Mouse (Mus musculus) bone marrow, adult 2 months (tissue): Measurements from ENCODE around the gene Gm38431. TPM values are rescaled to one million over a fixed set of nuclear protein-coding genes. Genes with fewer than 3 reads are reported as not detected.

ENCODE experiments used
- H3K27ac ChIP-seq: fragments of 200-500 bp; 2 replicates; pipeline ENCODE4 v1.5.1; 2012; ENCODE audit warnings: low read depth, mild to moderate bottlenecking, control low read depth, inconsistent platforms, low read length; ENCODE audit not compliant: control insufficient read depth, poor library complexity, insufficient read depth
- H3K4me1 ChIP-seq: fragments of 200-500 bp; 2 replicates; pipeline ENCODE4 v1.6.1; 2011; ENCODE audit warnings: low read length; ENCODE audit not compliant: control insufficient read depth, insufficient read depth
- H3K4me3 ChIP-seq: fragments of 200-500 bp; replicated peaks from 2 replicates; pipeline ENCODE3; 2011; ENCODE audit warnings: mild to moderate bottlenecking, low read depth, low read length, control low read depth; ENCODE audit not compliant: control insufficient read depth
- CTCF ChIP-seq: fragments of 200-500 bp; IDR thresholded peaks from 2 replicates; pipeline ENCODE4 v1.5.1; 2011; ENCODE audit warnings: low read length, control low read depth; ENCODE audit not compliant: control insufficient read depth, insufficient read depth
- POLR2A ChIP-seq: fragments of 200-500 bp; IDR thresholded peaks from 2 replicates; pipeline ENCODE4 v1.6.1; 2011; ENCODE audit warnings: low read depth, mild to moderate bottlenecking, control low read depth, low read length, borderline replicate concordance; ENCODE audit not compliant: control insufficient read depth
- WGBS: fragments of 180-500 bp; shearing (Covaris S2); methylation state at CpG from one replicate; pipeline ENCODE4 v1.1.7; 2018; 5-methylcytosine and 5-hydroxymethylcytosine counted together
- polyA plus RNA-seq: library from polyadenylated mRNA; stranded (reverse); fragments of >200 nt; gene quantifications from 2 replicates; pipeline ENCODE4 v1.2.4, GENCODE M21; 2011; ENCODE audit warnings: low replicate concordance; ENCODE audit not compliant: missing spikeins, insufficient read depth, insufficient read length

Gene Gm38431
- polyA plus RNA-seq, 1 experiment = 2.5 TPM

DNA sequence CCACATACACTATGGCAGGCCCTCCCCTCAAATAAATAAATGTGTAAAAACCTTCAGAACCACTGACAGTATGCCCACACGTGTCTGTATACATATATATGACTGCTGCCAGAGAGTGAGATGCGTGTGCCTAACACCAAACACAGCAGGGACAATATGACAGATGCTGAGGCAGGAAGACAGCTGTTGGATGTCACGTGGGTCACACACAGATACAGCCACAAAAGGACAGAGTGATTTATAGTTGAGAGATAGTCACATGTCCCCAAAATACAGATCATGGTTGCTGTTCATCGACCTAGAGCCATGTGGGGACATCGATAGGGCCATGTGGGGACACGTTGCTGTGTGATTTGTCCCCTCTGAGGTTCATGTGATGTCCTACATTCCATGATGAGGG is 25.3 kb upstream of the Gm38431 start:
- WGBS = 71% methylated on average over 6 of the region's 6 CpGs
- Histone ChIP-seq H3K27ac (no peak overlapping the region), H3K4me3 (no peak overlapping the region), H3K4me1 (no peaks in the 10 kb centered on the region)
- TF ChIP-seq CTCF (no peak), POLR2A (no peak)

DNA sequence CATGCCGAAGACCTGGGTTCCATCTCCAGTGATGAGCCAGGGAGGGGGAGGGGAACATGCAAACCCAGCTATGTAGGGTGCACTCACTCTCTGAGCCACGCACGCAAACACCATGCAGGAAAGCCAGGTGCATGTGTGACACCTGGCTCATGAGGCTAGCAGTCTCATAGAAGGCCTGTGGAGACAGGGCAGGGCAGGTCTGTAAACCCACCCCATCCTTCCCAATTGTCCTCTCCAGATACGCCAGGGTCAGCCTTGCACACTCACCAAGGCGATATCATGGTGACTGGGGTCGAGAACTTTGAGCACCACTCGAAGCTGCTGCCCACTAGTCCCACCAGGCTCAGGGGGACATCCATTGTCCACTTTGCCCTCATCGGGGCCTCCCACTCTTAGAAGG is 23.3 kb upstream of the Gm38431 start:
- H3K27ac ChIP-seq = no peak overlapping the region
- no peak overlapping the region for H3K4me3 ChIP-seq
- no peak for TF ChIP-seq POLR2A
- no peak for TF ChIP-seq CTCF
- 89% methylated on average over 8 of the region's 8 CpGs for WGBS
- H3K4me1 ChIP-seq = no peaks in the 10 kb centered on the region

DNA sequence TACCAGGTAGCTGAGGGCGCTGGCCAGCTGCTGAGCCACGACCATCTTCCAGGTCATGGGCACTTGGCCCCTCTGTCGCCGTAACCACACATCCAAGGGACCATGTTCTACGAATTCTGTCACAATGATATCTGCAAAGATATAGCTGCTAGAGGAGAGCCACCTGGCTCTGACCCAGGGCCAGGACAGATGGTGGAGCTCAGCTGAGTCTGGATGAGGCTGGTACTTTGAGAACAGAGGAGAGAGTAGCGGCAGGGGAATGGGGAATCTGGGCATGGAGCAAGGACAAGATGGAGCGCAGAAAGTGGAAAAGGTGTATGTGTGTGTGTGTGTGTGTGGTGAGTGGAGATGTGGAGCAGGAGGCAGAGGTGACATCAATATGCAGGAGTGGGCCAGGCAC is 22.4 kb upstream of the Gm38431 start:
- no peak overlapping the region for H3K4me3 ChIP-seq
- no peak for TF ChIP-seq CTCF
- no peak for TF ChIP-seq POLR2A
- H3K4me1 ChIP-seq = no peaks in the 10 kb centered on the region
- H3K27ac ChIP-seq = no peak overlapping the region
- 88% methylated on average over 7 of the region's 7 CpGs for WGBS

DNA sequence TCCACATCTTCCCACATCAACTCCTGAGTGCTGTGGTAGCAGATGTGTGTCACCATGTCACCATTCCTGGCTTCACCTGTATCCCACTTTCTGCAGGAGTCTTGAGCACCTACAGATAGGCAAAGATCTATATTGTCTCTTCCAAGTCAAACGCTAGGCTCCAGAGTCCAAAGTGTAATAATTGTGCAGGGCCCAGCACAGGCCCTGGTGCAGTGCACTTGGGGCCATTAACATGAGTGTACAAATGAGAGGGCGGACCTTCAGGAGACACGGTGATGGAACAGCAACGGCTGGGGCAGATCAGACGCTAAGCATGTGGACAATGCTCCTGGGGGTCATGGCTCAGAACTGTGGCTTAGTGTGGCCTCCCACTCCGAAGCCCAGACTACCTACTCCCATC is 22.0 kb upstream of the Gm38431 start:
- no peak overlapping the region for H3K27ac ChIP-seq
- 90% methylated on average over 6 of the region's 6 CpGs for WGBS
- no peak for TF ChIP-seq POLR2A
- TF ChIP-seq CTCF = no peak
- no peaks in the 10 kb centered on the region for H3K4me1 ChIP-seq
- H3K4me3 ChIP-seq = no peak overlapping the region

DNA sequence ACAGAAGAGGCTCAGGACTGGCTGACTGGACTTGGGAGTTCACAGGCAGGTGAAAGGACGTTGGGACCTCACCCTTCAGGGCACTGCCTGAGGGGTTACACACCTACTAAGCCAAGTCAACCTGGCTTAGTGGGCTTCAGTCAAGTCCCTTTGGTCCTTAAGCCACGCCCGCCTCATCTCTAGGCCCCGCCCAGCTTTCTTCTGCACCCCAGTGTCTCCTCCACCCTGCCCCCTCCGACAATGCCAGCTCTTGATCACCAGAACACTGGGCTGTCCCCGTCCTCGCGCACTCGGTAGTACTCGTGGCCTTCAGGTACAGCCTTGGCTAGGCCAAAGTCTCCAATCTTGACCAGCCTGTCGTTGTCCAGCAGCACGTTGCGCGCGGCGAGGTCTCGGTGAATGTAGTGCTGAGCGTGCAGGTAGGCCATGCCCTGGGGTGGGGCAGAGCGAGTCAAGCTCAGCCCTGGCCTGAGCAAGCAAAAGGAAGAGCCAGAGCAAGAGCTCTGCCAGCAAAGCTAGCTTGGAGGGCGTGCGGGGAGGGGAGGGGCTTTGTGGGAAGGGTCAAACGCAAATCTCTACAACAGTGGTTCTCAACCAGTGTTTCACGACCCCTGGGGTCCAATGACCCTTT is 15.9 kb upstream of the Gm38431 start:
- Histone ChIP-seq H3K27ac (no peak overlapping the region), H3K4me3 (no peak overlapping the region), H3K4me1 (peaks cover 2% of the 10 kb centered on the region; the same call in 1 of the 2 replicates)
- TF ChIP-seq CTCF (no peak), POLR2A (no peak)
- 89% methylated on average over 23 of the region's 23 CpGs for WGBS

DNA sequence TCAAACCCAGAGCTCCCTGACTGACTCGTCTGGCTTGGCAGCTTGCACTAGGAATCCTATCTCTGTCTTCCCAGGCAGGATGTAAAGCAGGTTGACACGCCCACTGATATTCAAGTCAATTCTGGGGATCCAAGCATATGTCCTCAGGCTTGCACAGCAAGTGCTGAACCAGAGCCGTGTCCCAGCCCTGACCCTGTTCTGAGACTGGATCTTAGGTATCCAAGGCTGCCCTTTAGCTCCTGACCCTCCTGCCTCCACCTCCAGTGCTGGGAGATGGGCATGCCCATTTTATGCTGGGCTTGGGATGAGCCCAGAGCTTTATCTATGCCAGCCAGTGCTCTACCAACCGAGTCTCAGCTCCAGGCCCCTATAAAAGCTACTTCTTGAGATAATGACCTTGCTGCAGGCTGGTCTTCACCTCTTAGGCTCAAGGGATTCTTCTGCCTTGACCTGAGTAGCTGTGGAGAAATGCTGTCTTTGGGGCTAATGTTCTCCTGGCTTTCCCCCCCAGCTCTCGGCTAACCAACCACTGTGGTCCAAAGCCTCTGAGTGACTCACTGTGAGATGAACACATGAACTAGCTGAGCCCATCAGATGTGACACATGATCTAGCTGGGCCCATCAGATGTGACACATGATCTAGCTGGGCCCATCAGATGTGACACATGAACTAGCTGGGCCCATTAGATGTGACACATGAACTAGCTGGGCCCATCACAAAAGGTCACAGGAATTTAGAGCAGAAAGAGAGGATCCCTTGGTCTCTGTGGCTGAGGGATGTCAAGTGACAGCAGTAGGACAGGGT is 14.2 kb upstream of the Gm38431 start:
- H3K4me1 ChIP-seq = peaks cover 2% of the 10 kb centered on the region; the same call in 1 of the 2 replicates
- H3K4me3 ChIP-seq = no peak overlapping the region
- TF ChIP-seq POLR2A (no peak), CTCF (no peak)
- WGBS = 60% methylated on average over 5 of the region's 5 CpGs
- peak overlapping the region; percentile 31 for H3K27ac ChIP-seq

DNA sequence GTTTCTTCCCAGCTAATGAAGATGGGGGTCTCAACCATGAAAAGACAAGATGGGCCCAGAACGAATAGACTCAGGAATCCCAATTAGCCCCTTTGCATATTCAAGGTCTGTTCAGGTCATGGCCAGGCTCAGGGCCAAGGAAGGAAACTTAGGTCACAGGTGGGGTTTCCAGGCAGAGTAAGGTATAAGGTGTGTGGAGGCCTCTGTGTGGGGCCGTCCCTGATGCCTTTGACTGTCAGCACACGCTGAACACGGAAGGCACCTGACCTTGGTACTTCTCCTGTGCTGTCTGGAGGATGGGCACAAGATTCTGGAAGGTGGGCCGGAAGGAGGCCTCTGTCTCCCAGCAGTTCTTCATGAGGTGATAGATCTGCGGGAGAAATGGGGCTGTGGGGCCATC is 13.0 kb upstream of the Gm38431 start:
- WGBS = 90% methylated on average over 6 of the region's 6 CpGs

DNA sequence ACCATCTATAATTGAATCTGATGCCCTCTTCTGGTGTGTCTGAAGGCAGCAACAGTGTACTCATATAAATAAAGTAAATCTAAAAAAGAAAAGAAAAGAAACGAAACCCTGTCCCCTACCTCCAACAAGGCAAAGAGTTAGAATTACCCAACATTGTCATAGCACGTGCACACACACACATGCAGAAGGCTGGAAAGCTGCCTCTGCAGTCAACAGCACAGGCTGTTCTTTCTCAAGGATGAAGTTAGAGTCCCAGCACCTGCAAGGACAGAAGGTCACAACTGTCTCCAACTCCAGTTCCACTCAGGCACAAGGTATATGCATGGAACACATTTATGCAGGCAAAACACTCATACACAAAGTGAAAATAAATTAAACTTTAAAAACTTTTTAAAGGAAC is 10.3 kb upstream of the Gm38431 start:
- H3K4me1 ChIP-seq = peaks cover 2% of the 10 kb centered on the region; the same call in 1 of the 2 replicates
- no peak for TF ChIP-seq POLR2A
- TF ChIP-seq CTCF = no peak
- 91% methylated on average over 2 of the region's 2 CpGs for WGBS
- H3K4me3 ChIP-seq = no peak overlapping the region
- no peak overlapping the region for H3K27ac ChIP-seq

More for the DNA sequence above, 13.0 kb upstream of the Gm38431 start:
- Histone ChIP-seq H3K27ac (no peak overlapping the region), H3K4me1 (peaks cover 2% of the 10 kb centered on the region; the same call in 1 of the 2 replicates), H3K4me3 (no peak overlapping the region)
- TF ChIP-seq POLR2A (no peak), CTCF (no peak)
